Mouse (Mus musculus) stomach, embryonic 14.5 days (tissue): ENCODE measurements around the gene Lin7c. TPM values are rescaled to one million over a fixed set of nuclear protein-coding genes. Genes with fewer than 3 reads are reported as not detected.

ENCODE experiments used
- ATAC-seq: fragments of 200-750 bp; cut with Nextera tagmentation; 2 replicates; pipeline ENCODE4 v1.8.0; 2017; ENCODE audit warnings: low read depth, moderate TSS enrichment; ENCODE audit not compliant: insufficient number of reproducible peaks, insufficient read depth, low FRiP score
- H3K27ac ChIP-seq: fragments of 300-500 bp; sonication (generic); 2 replicates; pipeline ENCODE4 v1.5.1; 2014; ENCODE audit warnings: mild to moderate bottlenecking, low read length, moderate library complexity, mixed read lengths
- H3K27me3 ChIP-seq: fragments of 300-500 bp; sonication (generic); 2 replicates; pipeline ENCODE4 v1.6.1; 2014; ENCODE audit warnings: low read length, control low read depth, mixed read lengths; ENCODE audit not compliant: control insufficient read depth, insufficient read depth
- H3K36me3 ChIP-seq: fragments of 300-500 bp; sonication (generic); 2 replicates; pipeline ENCODE4 v1.6.1; 2014; ENCODE audit warnings: mild to moderate bottlenecking, control low read depth, low read length, moderate library complexity, mixed read lengths; ENCODE audit not compliant: control insufficient read depth, insufficient read depth
- H3K4me1 ChIP-seq: fragments of 300-500 bp; sonication (generic); 2 replicates; pipeline ENCODE4 v1.6.1; 2014; ENCODE audit warnings: low read length, control low read depth, mixed read lengths; ENCODE audit not compliant: control insufficient read depth, insufficient read depth
- H3K4me2 ChIP-seq: fragments of 300-500 bp; sonication (generic); replicated peaks from 2 replicates; pipeline ENCODE4 v1.6.1; 2014; ENCODE audit warnings: low read depth, low read length, control low read depth
- H3K4me3 ChIP-seq: fragments of 300-500 bp; sonication (generic); 2 replicates; pipeline ENCODE4 v1.5.1; 2014; ENCODE audit warnings: low read depth, low read length, control low read depth
- H3K9ac ChIP-seq: fragments of 300-500 bp; sonication (generic); replicated peaks from 2 replicates; pipeline ENCODE4 v1.6.1; 2014; ENCODE audit warnings: low read depth, mild to moderate bottlenecking, control low read depth, low read length, moderate library complexity, mixed read lengths
- H3K9me3 ChIP-seq: fragments of 300-500 bp; sonication (generic); 2 replicates; pipeline ENCODE4 v1.6.1; 2016; ENCODE audit warnings: low read depth, low read length, control low read depth; ENCODE audit not compliant: control insufficient read depth
- WGBS: fragments of 180-500 bp; shearing (Covaris S2); extraction: QIAGEN DNeasy Blood & Tissue Kit; methylation state at CpG from one replicate; pipeline ENCODE4 v1.1.7; 2014; 5-methylcytosine and 5-hydroxymethylcytosine counted together
- polyA plus RNA-seq: library from polyadenylated mRNA; unstranded; fragments of >200 nt; fragmentation: Nextera tagmentation; extraction: Ambion mirVana; gene quantifications from 2 replicates; pipeline ENCODE4 v1.2.1, GENCODE M21; 2014

Lin7c gene
- polyA plus RNA-seq, 1 experiment from 2014 or later, result 68.8 TPM

- no peak for ATAC-seq
- no peak overlapping the region for H3K27ac ChIP-seq
Measured at GRCm38 (mm10) chr2:109949519-109949918, 58.9 kb downstream of the Lin7c start.

GRCm38 (mm10) chr2:109950311-109950710 lies 59.7 kb downstream of the Lin7c start:
- WGBS, result 60% methylated on average over 3 of the region's 3 CpGs
- Histone ChIP-seq H3K27ac (no peak overlapping the region), H3K9me3 (no peaks in the 10 kb centered on the region), H3K9ac (no peak overlapping the region), H3K4me1 (peaks cover 23% of the 10 kb centered on the region), H3K4me3 (no peak overlapping the region), H3K27me3 (no peaks in the 10 kb centered on the region), H3K36me3 (no peaks in the 10 kb centered on the region), H3K4me2 (no peak overlapping the region)
- no peak for ATAC-seq

More at GRCm38 (mm10) chr2:109949519-109949918, 58.9 kb downstream of the Lin7c start:
- no peak overlapping the region for H3K4me2 ChIP-seq
- H3K4me3 ChIP-seq, result no peak overlapping the region
- H3K36me3 ChIP-seq, result no peaks in the 10 kb centered on the region
- no peak overlapping the region for H3K9ac ChIP-seq
- H3K9me3 ChIP-seq, result no peaks in the 10 kb centered on the region
- no peaks in the 10 kb centered on the region for H3K27me3 ChIP-seq
- peaks cover 20% of the 10 kb centered on the region for H3K4me1 ChIP-seq

Other genes starting within 250 kb of the Lin7c start
- 3.1 and 3.2 TPM in 2 replicates for gene Bdnf, start 216.2 kb upstream of the Lin7c start, polyA plus RNA-seq
- gene Lgr4, start 26.8 kb downstream of the Lin7c start, polyA plus RNA-seq, result 38.2 and 39.0 TPM in 2 replicates
- gene Ccdc34, start 127.0 kb downstream of the Lin7c start, polyA plus RNA-seq, result 53.0 and 53.8 TPM in 2 replicates